Mouse (Mus musculus): Measurements from ENCODE around the gene Fgfr2.

The Fgfr2 gene

DNA sequence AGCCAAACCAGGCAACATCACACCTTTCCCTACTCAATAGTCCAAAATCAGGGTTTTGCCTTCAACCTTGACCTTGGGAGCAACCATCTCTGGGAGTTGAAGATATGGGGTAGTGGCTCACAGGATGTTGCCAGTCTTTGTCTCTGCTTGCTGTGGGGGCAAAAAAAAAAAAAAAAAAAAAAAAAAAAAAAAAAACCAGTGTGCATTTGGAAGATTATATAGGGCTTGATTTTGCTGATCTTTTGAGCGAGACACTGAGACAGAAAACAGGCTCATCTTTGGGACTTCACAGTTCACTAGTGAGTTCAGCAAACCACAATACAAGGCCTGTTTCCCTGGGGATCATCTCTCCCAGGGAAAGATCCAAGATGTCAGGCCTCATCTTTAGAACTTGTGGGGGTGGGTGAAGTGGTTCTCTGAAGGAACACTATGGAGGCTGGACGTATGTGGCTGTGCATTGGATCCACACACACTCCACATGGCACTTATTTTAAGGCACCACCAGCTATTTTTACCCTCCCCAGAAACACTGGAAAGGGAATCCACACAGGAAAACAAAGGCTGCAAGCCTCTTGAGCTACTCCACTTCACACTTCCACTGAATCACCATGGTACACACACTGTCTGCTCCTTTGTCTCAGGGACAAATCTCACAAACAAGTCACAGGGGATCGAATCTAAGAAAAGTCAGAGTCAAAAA, 83.4 kb downstream of the Fgfr2 start:
- no peak for DNase-seq

- DNase-seq = no peak
These were observed 85.5 kb downstream of the Fgfr2 start for GRCm38 (mm10) chr7:133037618-133038017.

- DNase-seq = peak; percentile 29
These were observed 85.9 kb downstream of the Fgfr2 start for GRCm38 (mm10) chr7:133037217-133037616.

DNA sequence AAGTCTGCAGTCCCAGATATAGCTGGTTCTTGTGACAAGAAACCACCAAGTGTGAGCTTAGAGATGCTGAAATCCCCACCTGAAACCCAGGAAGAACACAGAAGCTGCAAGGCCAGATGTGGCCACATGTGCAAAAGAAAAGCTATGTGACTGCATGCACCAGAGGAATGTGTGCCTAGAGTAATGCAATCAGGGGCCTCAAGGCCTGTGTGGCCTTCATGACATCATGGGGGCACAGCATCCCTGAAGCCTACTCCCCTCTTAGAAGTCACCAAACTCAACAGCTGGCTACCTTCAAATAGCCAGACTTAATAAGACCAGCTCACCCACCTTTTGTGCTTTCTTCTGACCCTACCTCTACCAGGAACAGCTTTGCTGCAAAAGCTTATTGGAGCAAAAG, 87.2 kb downstream of the Fgfr2 start:
- DNase-seq = no peak

- DNase-seq = peak; percentile 72
These were observed 90.5 kb downstream of the Fgfr2 start for GRCm38 (mm10) chr7:133032589-133033203.

GRCm38 (mm10) chr7:133029496-133030047, 93.6 kb downstream of the Fgfr2 start:
- DNase-seq = no peak

- no peak for DNase-seq
These were observed 94.1 kb downstream of the Fgfr2 start for GRCm38 (mm10) chr7:133029004-133029403.

DNA sequence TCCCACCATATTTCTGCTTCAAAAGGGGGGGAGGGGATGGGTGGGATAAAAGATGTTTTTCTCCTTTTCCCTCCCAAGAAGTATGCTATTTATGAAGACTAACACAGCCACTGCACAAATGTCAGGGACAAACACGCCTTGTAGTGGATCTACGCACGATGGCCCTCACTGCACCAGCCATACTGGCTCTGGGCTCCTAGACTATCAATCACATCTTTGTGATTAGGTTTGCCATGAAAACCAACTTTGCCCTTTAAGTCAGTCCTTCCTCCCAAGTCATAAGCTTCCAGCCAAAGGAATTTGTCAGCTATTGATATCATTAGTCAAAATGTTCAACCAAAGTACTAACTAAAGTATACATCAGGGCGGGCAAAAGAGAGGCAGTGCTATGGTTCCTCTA, 95.2 kb downstream of the Fgfr2 start:
- no peak for DNase-seq

GRCm38 (mm10) chr7:133024694-133025093, 98.5 kb downstream of the Fgfr2 start:
- DNase-seq = no peak

- peak; percentile 28 for DNase-seq
These were observed 103.6 kb downstream of the Fgfr2 start for GRCm38 (mm10) chr7:133019481-133020020.

- no peak for DNase-seq
These were observed 104.2 kb downstream of the Fgfr2 start for GRCm38 (mm10) chr7:133018961-133019360.

GRCm38 (mm10) chr7:133015416-133016070, 107.6 kb downstream of the Fgfr2 start:
- no peak for DNase-seq

- no peak for DNase-seq
These were observed 108.5 kb downstream of the Fgfr2 start for GRCm38 (mm10) chr7:133014631-133015030.

DNA sequence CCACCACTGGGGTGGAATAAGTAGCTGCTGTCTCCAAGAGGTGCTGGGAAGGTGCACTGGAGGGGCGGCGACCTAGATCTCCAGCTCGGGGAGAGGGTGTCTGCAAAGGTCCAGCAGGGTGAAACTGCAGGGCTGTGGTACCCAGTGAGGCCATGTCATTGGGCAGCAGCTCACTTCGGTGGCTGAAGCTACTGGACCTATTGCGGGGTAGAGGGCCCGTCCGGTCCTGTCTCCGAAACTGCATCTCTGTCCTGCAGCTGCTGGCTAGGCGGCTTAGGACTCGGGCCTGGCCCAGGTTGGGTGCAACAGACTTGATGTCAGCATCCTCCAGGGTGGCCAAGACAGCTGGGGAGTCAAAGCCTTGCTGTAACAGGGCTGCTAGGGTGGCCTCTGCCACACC, 109.2 kb downstream of the Fgfr2 start:
- DNase-seq = no peak

DNA sequence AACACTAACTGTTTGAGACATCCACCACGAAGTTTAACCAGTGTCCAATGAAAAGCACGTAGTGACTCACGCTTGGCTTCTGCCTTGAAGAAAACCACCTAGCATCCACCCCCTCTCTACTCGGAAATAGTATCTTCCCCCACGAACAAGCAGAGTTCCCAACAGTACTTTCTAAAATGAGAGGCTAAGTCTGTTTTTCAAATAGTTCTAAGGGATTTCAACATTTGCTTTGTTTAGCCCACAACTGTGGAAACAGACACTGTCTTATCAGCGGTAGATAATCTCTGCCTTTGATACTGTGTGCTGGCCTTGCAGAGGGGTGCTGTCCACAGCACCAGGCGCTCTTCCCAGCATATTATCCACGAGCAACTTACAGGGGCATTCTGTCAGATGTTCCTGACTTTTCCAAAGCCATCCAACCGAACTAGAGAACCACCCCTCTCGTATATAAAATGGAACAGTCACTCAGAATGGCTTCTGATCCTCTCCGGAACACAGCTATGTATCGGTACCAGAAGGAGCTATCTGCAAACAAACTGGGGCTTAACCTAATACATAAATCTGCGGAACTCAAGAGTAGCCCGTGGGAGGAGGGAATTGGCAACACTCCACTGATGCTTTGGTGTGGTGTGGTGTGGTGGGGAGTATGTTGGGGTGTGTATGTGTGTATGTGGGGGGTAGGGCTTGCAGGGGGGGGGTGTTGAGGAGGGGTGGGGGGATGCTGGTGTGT, 110.3 kb downstream of the Fgfr2 start:
- no peak for DNase-seq

DNA sequence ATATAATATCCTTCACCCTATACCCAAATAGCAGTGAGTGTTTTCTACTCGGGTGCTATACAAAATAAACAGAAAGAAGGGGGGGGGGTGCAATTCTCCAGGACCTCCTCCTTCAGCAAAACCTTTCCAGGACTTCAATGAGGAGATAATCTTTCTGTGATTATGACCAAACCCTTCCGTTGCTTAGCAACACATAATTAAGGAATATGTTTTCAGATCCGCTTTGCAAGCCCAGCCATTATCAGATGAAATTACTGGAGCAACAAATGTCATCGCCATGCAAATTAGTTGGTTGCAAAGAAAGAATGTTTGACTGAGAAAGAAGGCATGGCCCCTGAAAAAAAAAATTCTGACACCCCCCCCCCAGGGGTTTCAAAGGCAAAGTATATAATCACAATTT, 111.5 kb downstream of the Fgfr2 start:
- no peak for DNase-seq

DNA sequence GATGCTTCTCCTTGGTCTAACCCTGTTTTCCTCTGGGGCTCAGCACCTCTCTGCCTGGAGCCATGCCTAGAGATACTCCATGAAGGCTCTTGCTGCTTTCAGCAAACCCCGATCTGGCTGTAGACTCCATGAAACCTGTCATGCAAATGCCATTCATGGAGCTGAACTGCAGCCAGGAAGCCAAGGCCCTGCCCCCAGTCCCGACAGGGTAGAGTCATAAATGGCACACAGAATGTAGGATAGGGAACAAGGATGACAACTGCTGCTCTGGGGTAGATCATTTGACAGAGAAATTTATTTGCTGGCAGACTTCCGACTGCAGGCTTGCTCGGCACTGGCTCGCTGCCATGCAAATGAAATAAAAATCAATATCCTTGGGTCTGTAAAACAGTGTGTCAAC, 112.0 kb downstream of the Fgfr2 start:
- DNase-seq = peak; percentile 35

DNA sequence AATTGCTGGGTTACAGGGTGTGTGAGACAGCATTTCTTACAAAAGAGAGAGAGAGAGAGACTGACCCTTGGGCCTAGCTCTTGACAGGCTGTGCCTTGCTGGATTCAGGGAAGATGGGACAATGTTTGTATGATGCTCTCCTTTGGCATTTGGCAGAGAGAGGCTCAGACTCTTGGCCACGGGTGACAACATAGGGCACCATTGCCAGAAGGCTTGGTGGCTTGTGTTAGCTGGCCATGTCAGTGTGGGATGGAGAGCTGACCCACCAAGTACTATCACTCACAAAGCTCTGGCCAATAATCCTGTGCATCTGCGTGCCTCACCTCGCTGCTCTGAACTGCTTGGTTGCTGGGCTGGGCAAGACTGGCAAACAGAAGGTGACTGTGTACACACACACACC, 112.7 kb downstream of the Fgfr2 start:
- no peak for DNase-seq

DNA sequence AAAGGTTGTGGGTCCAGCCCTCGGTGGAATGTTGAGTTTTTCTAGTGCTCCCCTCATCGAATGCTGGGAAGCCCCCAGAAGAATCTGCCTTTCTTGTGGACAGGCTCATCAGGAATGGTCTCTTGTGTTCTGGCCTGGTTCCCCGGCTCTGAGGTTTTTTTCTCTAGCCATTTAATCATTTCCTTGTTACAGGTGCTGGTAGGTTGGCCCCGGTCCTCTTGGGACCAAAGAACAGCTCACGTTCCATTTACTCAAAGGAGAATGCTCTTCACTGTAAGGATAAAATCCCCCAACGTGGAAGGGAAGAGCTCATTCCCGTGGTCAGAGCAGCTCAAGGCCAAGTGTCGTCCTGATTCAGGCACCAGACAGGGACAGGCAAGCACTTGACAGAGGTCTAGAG, 113.5 kb downstream of the Fgfr2 start:
- DNase-seq = peak; percentile 39

DNA sequence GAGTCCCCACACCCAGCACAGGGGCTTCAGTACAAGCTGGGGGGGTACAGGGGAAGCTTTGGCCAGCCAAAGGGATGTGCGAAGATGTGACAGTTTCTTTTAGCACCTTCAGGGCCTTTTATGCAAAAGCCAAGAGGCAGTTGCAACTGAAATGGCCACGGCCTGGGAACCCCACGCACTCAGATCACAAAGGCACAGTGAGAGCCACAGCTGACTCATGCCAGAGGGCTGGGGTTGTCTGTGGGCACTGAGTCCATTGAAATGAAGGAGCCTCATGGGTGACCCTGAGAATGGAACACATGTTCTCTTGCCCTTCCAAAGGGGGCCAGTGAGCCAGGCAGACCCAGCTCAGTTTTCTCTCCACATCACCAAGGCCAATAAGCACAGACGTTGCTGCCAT, 114.5 kb downstream of the Fgfr2 start:
- no peak for DNase-seq

GRCm38 (mm10) chr7:133007343-133007742, 115.8 kb downstream of the Fgfr2 start:
- DNase-seq = peak; percentile 25

DNA sequence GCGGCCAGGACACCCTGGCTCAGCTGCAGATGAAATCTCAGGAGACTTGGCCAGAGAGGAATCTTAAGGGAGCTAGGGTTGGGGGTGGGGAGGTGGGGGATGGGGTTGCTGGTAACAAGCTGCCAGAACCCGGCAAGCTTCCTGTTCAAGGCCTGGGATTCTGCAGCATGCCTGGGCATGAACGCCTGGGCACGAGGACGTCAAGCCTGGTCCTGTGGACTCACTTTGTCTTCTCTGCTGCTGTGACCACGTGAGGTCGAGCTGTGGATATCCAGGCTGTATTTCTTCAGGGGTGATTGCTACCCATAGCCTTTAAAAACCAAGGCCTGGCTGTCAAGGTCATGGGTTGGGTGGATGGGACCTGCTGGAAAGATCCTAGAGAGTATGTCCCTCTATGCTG, 117.4 kb downstream of the Fgfr2 start:
- DNase-seq = no peak

- DNase-seq = peak; percentile 79
These were observed 119.7 kb downstream of the Fgfr2 start for GRCm38 (mm10) chr7:133003421-133003820.

Data from kidney, adult 18-20 months (tissue).